Mouse (Mus musculus) limb, embryonic 14.5 days (tissue): ENCODE measurements around the gene Prr12. TPM values are rescaled to one million over a fixed set of nuclear protein-coding genes. Genes with fewer than 3 reads are reported as not detected.

Source experiments
- ATAC-seq: fragments of 200-750 bp; cut with Nextera tagmentation; 2 replicates; pipeline ENCODE4 v1.8.0; 2017; ENCODE audit warnings: low read depth, moderate number of reproducible peaks, moderate TSS enrichment; ENCODE audit not compliant: low FRiP score
- DNase-seq: peaks from one replicate; pipeline ENCODE4 v3.0.0-alpha.2; 2015; ENCODE audit warnings: low spot score
- H3K27ac ChIP-seq: fragments of 300-500 bp; sonication (generic); replicated peaks from 2 replicates; pipeline ENCODE4 v1.5.1; 2014; ENCODE audit warnings: low read depth, mild to moderate bottlenecking, low read length, moderate library complexity, mixed read lengths
- H3K27me3 ChIP-seq: fragments of 300-500 bp; sonication (generic); 2 replicates; pipeline ENCODE4 v1.6.1; 2014; ENCODE audit warnings: low read length, mixed read lengths; ENCODE audit not compliant: control insufficient read depth, insufficient read depth
- H3K36me3 ChIP-seq: fragments of 300-500 bp; sonication (generic); 2 replicates; pipeline ENCODE4 v1.6.1; 2014; ENCODE audit warnings: mild to moderate bottlenecking, low read length, moderate library complexity, mixed read lengths; ENCODE audit not compliant: control insufficient read depth, insufficient read depth
- H3K4me1 ChIP-seq: fragments of 300-500 bp; sonication (generic); 2 replicates; pipeline ENCODE4 v1.6.1; 2014; ENCODE audit warnings: antibody characterized with exemption, low read length, mixed read lengths; ENCODE audit not compliant: control insufficient read depth, insufficient read depth
- H3K4me2 ChIP-seq: fragments of 300-500 bp; sonication (generic); replicated peaks from 2 replicates; pipeline ENCODE4 v1.6.1; 2014; ENCODE audit warnings: low read depth, mild to moderate bottlenecking, low read length, moderate library complexity; ENCODE audit not compliant: severe bottlenecking
- H3K4me3 ChIP-seq: fragments of 300-500 bp; sonication (generic); replicated peaks from 2 replicates; pipeline ENCODE4 v1.5.1; 2014; ENCODE audit warnings: low read length
- H3K9ac ChIP-seq: fragments of 300-500 bp; sonication (generic); 2 replicates; pipeline ENCODE4 v1.6.1; 2014; ENCODE audit warnings: mild to moderate bottlenecking, low read depth, low read length, moderate library complexity; ENCODE audit not compliant: severe bottlenecking
- H3K9me3 ChIP-seq: fragments of 300-500 bp; sonication (generic); 2 replicates; pipeline ENCODE4 v1.6.1; 2016; ENCODE audit warnings: low read length; ENCODE audit not compliant: control insufficient read depth
- POLR2A ChIP-seq: fragments of 200-500 bp; IDR thresholded peaks from 2 replicates; pipeline ENCODE4 v1.8.0; 2012; ENCODE audit warnings: inconsistent platforms, mild to moderate bottlenecking, moderate library complexity, borderline replicate concordance; ENCODE audit not compliant: insufficient read depth, insufficient read length; ENCODE audit errors: extremely low read depth
- WGBS: fragments of 180-500 bp; shearing (Covaris S2); extraction: QIAGEN DNeasy Blood & Tissue Kit; methylation state at CpG from one replicate; pipeline ENCODE4 v1.1.7; 2014; 5-methylcytosine and 5-hydroxymethylcytosine counted together
- microRNA-seq: library from miRNA; unstranded; fragments of <30 nt; microRNA quantifications from one replicate; pipeline ENCODE4, GENCODE M21; 2016
- polyA plus RNA-seq, 2 experiments: library from polyadenylated mRNA; depleted of rRNA in 1 of 2; stranded (reverse) in 1 of 2; unstranded in 1 of 2; fragments of >200 nt; fragmentation: Nextera tagmentation in 1 of 2; extraction: Ambion mirVana in 1 of 2; gene quantifications; 2 replicates each; pipeline versions ENCODE4 v1.2.1 to v1.2.3; 2012 to 2014

The Prr12 gene
- polyA plus RNA-seq, 2 experiments: 16.0 to 25.2 TPM

DNA sequence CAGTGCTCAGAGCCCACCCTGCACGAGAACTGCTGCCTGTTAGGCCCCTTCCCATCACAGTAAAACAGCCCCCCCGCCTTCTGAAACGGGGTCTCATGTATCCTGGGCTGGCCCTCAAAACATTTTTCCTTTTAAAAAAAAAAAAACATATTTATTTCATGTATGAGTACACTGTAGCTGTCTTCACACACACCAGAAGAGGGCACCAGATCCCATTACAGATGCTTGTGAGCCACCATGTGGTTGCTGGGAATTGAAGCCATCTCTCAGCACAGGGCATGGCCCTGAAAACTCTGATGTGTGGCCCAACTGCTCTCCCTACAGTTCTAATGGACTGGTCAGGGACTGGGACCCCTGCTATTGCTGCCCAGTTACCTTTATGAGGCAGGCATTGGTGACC, 74.4 kb downstream of the Prr12 start:
- Histone ChIP-seq H3K27ac (no peak overlapping the region), H3K4me1 (peaks cover 5% of the 10 kb centered on the region; the same call in 1 of the 2 replicates), H3K4me2 (no peak overlapping the region), H3K9ac (no peak overlapping the region), H3K27me3 (no peaks in the 10 kb centered on the region), H3K9me3 (no peaks in the 10 kb centered on the region), H3K36me3 (peaks cover 78% of the 10 kb centered on the region), H3K4me3 (no peak overlapping the region)
- no peak for ATAC-seq
- no peak for TF ChIP-seq POLR2A
- WGBS: 80% methylated on average over 3 of the region's 3 CpGs
- no peak for DNase-seq

Small RNAs within 50 kb of the gene (microRNA-seq; reads per million reads assigned to microRNA genes)
- 0.69 reads per million for gene Mir7054

Other genes starting within 250 kb of the Prr12 start
Only the 30 nearest of the 36 such genes appear.
- 28.7 and 32.0 TPM in 2 replicates for gene Pnkp, start 195.7 kb downstream of the Prr12 start, polyA plus RNA-seq (2012; rRNA removed)
- 23.8 and 26.6 TPM in 2 replicates for gene Pnkp, start 195.7 kb downstream of the Prr12 start, polyA plus RNA-seq (2014; fragmentation: Nextera tagmentation; extraction: Ambion mirVana)
- 751 and 1,065 TPM in 2 replicates for gene Ptov1, start 183.1 kb downstream of the Prr12 start, polyA plus RNA-seq (2012; rRNA removed)
- 471 and 513 TPM in 2 replicates for gene Ptov1, start 183.1 kb downstream of the Prr12 start, polyA plus RNA-seq (2014; fragmentation: Nextera tagmentation; extraction: Ambion mirVana)
- gene Med25, start 160.2 kb downstream of the Prr12 start, polyA plus RNA-seq (2012; rRNA removed): 142 and 181 TPM in 2 replicates
- gene Med25, start 160.2 kb downstream of the Prr12 start, polyA plus RNA-seq (2014; fragmentation: Nextera tagmentation; extraction: Ambion mirVana): 69.1 and 73.5 TPM in 2 replicates
- gene Fuz, start 156.8 kb downstream of the Prr12 start, polyA plus RNA-seq (2012; rRNA removed): 48.7 and 72.6 TPM in 2 replicates
- gene Fuz, start 156.8 kb downstream of the Prr12 start, polyA plus RNA-seq (2014; fragmentation: Nextera tagmentation; extraction: Ambion mirVana): 21.7 and 25.0 TPM in 2 replicates
- gene Ap2a1, start 123.4 kb downstream of the Prr12 start, polyA plus RNA-seq (2012; rRNA removed): 113 and 141 TPM in 2 replicates
- 72.2 and 75.7 TPM in 2 replicates for gene Ap2a1, start 123.4 kb downstream of the Prr12 start, polyA plus RNA-seq (2014; fragmentation: Nextera tagmentation; extraction: Ambion mirVana)
- gene Tsks, start 109.7 kb downstream of the Prr12 start, polyA plus RNA-seq (2012; rRNA removed): 0.05 TPM in 1 of 2 replicates, not detected in the other
- 0.14 TPM in 1 of 2 replicates, not detected in the other for gene Tsks, start 109.7 kb downstream of the Prr12 start, polyA plus RNA-seq (2014; fragmentation: Nextera tagmentation; extraction: Ambion mirVana)
- 78.9 and 115 TPM in 2 replicates for gene Cpt1c, start 78.0 kb downstream of the Prr12 start, polyA plus RNA-seq (2012; rRNA removed)
- 26.3 and 33.6 TPM in 2 replicates for gene Cpt1c, start 78.0 kb downstream of the Prr12 start, polyA plus RNA-seq (2014; fragmentation: Nextera tagmentation; extraction: Ambion mirVana)
- 607 and 720 TPM in 2 replicates for gene Prmt1, start 66.3 kb downstream of the Prr12 start, polyA plus RNA-seq (2012; rRNA removed)
- gene Prmt1, start 66.3 kb downstream of the Prr12 start, polyA plus RNA-seq (2014; fragmentation: Nextera tagmentation; extraction: Ambion mirVana): 166 and 187 TPM in 2 replicates
- gene Irf3, start 55.2 kb downstream of the Prr12 start, polyA plus RNA-seq (2012; rRNA removed): 142 and 168 TPM in 2 replicates
- gene Irf3, start 55.2 kb downstream of the Prr12 start, polyA plus RNA-seq (2014; fragmentation: Nextera tagmentation; extraction: Ambion mirVana): 92.5 and 92.7 TPM in 2 replicates
- 81.3 and 104 TPM in 2 replicates for gene Bcl2l12, start 54.2 kb downstream of the Prr12 start, polyA plus RNA-seq (2012; rRNA removed)
- gene Bcl2l12, start 54.2 kb downstream of the Prr12 start, polyA plus RNA-seq (2014; fragmentation: Nextera tagmentation; extraction: Ambion mirVana): 54.9 and 62.9 TPM in 2 replicates
- gene Scaf1, start 36.5 kb downstream of the Prr12 start, polyA plus RNA-seq (2012; rRNA removed): 114 and 135 TPM in 2 replicates
- gene Scaf1, start 36.5 kb downstream of the Prr12 start, polyA plus RNA-seq (2014; fragmentation: Nextera tagmentation; extraction: Ambion mirVana): 50.7 and 58.3 TPM in 2 replicates
- 53.8 and 60.9 TPM in 2 replicates for gene Rras, start 34.9 kb downstream of the Prr12 start, polyA plus RNA-seq (2012; rRNA removed)
- 42.8 and 43.7 TPM in 2 replicates for gene Rras, start 34.9 kb downstream of the Prr12 start, polyA plus RNA-seq (2014; fragmentation: Nextera tagmentation; extraction: Ambion mirVana)
- 82.7 and 86.8 TPM in 2 replicates for gene Nosip, start 9.5 kb upstream of the Prr12 start, polyA plus RNA-seq (2012; rRNA removed)
- 68.1 and 69.6 TPM in 2 replicates for gene Nosip, start 9.5 kb upstream of the Prr12 start, polyA plus RNA-seq (2014; fragmentation: Nextera tagmentation; extraction: Ambion mirVana)
- gene Prrg2, start 9.8 kb upstream of the Prr12 start, polyA plus RNA-seq (2012; rRNA removed): 50.4 and 54.1 TPM in 2 replicates
- gene Prrg2, start 9.8 kb upstream of the Prr12 start, polyA plus RNA-seq (2014; fragmentation: Nextera tagmentation; extraction: Ambion mirVana): 18.6 and 21.4 TPM in 2 replicates
- gene Rcn3, start 39.3 kb upstream of the Prr12 start, polyA plus RNA-seq (2012; rRNA removed): 679 and 759 TPM in 2 replicates
- 569 and 577 TPM in 2 replicates for gene Rcn3, start 39.3 kb upstream of the Prr12 start, polyA plus RNA-seq (2014; fragmentation: Nextera tagmentation; extraction: Ambion mirVana)
- gene Fcgrt, start 51.0 kb upstream of the Prr12 start, polyA plus RNA-seq (2012; rRNA removed): 56.1 and 64.6 TPM in 2 replicates
- 88.4 and 89.0 TPM in 2 replicates for gene Fcgrt, start 51.0 kb upstream of the Prr12 start, polyA plus RNA-seq (2014; fragmentation: Nextera tagmentation; extraction: Ambion mirVana)
- gene Rps11, start 71.6 kb upstream of the Prr12 start, polyA plus RNA-seq (2012; rRNA removed): 563 and 814 TPM in 2 replicates
- 1,719 and 1,751 TPM in 2 replicates for gene Rps11, start 71.6 kb upstream of the Prr12 start, polyA plus RNA-seq (2014; fragmentation: Nextera tagmentation; extraction: Ambion mirVana)
- gene Rpl13a, start 75.9 kb upstream of the Prr12 start, polyA plus RNA-seq (2012; rRNA removed): 3,691 and 3,912 TPM in 2 replicates
- gene Rpl13a, start 75.9 kb upstream of the Prr12 start, polyA plus RNA-seq (2014; fragmentation: Nextera tagmentation; extraction: Ambion mirVana): 1,718 and 1,777 TPM in 2 replicates
- 0.31 TPM in 1 of 2 replicates, not detected in the other for gene Gm45713, start 83.3 kb upstream of the Prr12 start, polyA plus RNA-seq (2012; rRNA removed)
- 0.39 and 1.4 TPM in 2 replicates for gene Gm45713, start 83.3 kb upstream of the Prr12 start, polyA plus RNA-seq (2014; fragmentation: Nextera tagmentation; extraction: Ambion mirVana)
- gene Flt3l, start 83.6 kb upstream of the Prr12 start, polyA plus RNA-seq (2012; rRNA removed): 12.4 and 18.6 TPM in 2 replicates
- gene Flt3l, start 83.6 kb upstream of the Prr12 start, polyA plus RNA-seq (2014; fragmentation: Nextera tagmentation; extraction: Ambion mirVana): 2.2 and 3.3 TPM in 2 replicates
- 115 and 118 TPM in 2 replicates for gene Pih1d1, start 101.4 kb upstream of the Prr12 start, polyA plus RNA-seq (2012; rRNA removed)
- gene Pih1d1, start 101.4 kb upstream of the Prr12 start, polyA plus RNA-seq (2014; fragmentation: Nextera tagmentation; extraction: Ambion mirVana): 86.4 and 87.3 TPM in 2 replicates
- gene Aldh16a1, start 101.7 kb upstream of the Prr12 start, polyA plus RNA-seq (2012; rRNA removed): 45.6 and 67.3 TPM in 2 replicates
- gene Aldh16a1, start 101.7 kb upstream of the Prr12 start, polyA plus RNA-seq (2014; fragmentation: Nextera tagmentation; extraction: Ambion mirVana): 40.0 and 47.7 TPM in 2 replicates
- gene Slc17a7, start 111.1 kb upstream of the Prr12 start, polyA plus RNA-seq (2012; rRNA removed): 0.40 and 0.58 TPM in 2 replicates
- 0.17 and 0.18 TPM in 2 replicates for gene Slc17a7, start 111.1 kb upstream of the Prr12 start, polyA plus RNA-seq (2014; fragmentation: Nextera tagmentation; extraction: Ambion mirVana)
- 0.09 and 0.27 TPM in 2 replicates for gene Gfy, start 126.7 kb upstream of the Prr12 start, polyA plus RNA-seq (2012; rRNA removed)
- gene Gfy, start 126.7 kb upstream of the Prr12 start, polyA plus RNA-seq (2014; fragmentation: Nextera tagmentation; extraction: Ambion mirVana): not detected in 2 replicates
- not detected in 2 replicates for gene Pth2, start 128.1 kb upstream of the Prr12 start, polyA plus RNA-seq (2012; rRNA removed)
- not detected in 2 replicates for gene Pth2, start 128.1 kb upstream of the Prr12 start, polyA plus RNA-seq (2014; fragmentation: Nextera tagmentation; extraction: Ambion mirVana)
- gene Ccdc155, start 152.0 kb upstream of the Prr12 start, polyA plus RNA-seq (2012; rRNA removed): 1.4 and 1.5 TPM in 2 replicates
- 0.79 and 1.2 TPM in 2 replicates for gene Ccdc155, start 152.0 kb upstream of the Prr12 start, polyA plus RNA-seq (2014; fragmentation: Nextera tagmentation; extraction: Ambion mirVana)
- gene Dkkl1, start 159.3 kb upstream of the Prr12 start, polyA plus RNA-seq (2012; rRNA removed): 3.0 and 4.8 TPM in 2 replicates
- 9.0 and 14.8 TPM in 2 replicates for gene Dkkl1, start 159.3 kb upstream of the Prr12 start, polyA plus RNA-seq (2014; fragmentation: Nextera tagmentation; extraction: Ambion mirVana)
- 450 and 560 TPM in 2 replicates for gene Tead2, start 162.9 kb upstream of the Prr12 start, polyA plus RNA-seq (2012; rRNA removed)
- gene Tead2, start 162.9 kb upstream of the Prr12 start, polyA plus RNA-seq (2014; fragmentation: Nextera tagmentation; extraction: Ambion mirVana): 143 and 168 TPM in 2 replicates
- 4.9 and 6.0 TPM in 2 replicates for gene Cd37, start 186.2 kb upstream of the Prr12 start, polyA plus RNA-seq (2012; rRNA removed)
- gene Cd37, start 186.2 kb upstream of the Prr12 start, polyA plus RNA-seq (2014; fragmentation: Nextera tagmentation; extraction: Ambion mirVana): 2.6 and 3.7 TPM in 2 replicates
- gene Slc6a16, start 188.2 kb upstream of the Prr12 start, polyA plus RNA-seq (2012; rRNA removed): 0.18 and 0.29 TPM in 2 replicates
- 0.21 TPM in 1 of 2 replicates, not detected in the other for gene Slc6a16, start 188.2 kb upstream of the Prr12 start, polyA plus RNA-seq (2014; fragmentation: Nextera tagmentation; extraction: Ambion mirVana)